Mouse (Mus musculus) stomach, postnatal 0 days (tissue): ENCODE data around the gene Asb16. TPM values are rescaled to one million over a fixed set of nuclear protein-coding genes. Genes with fewer than 3 reads are reported as not detected.

ENCODE experiments used
- ATAC-seq: fragments of 200-750 bp; cut with Nextera tagmentation; 2 replicates; pipeline ENCODE4 v1.8.0; 2017; ENCODE audit not compliant: low FRiP score, low TSS enrichment
- DNase-seq: peaks from one replicate; pipeline ENCODE4 v3.0.0-alpha.2; 2016; ENCODE audit warnings: low spot score
- H3K27ac ChIP-seq: fragments of 300-500 bp; sonication (generic); replicated peaks from 2 replicates; pipeline ENCODE4 v1.5.1; 2014; ENCODE audit warnings: mild to moderate bottlenecking, control low read depth
- H3K27me3 ChIP-seq: fragments of 300-500 bp; sonication (generic); 2 replicates; pipeline ENCODE4 v1.6.1; 2014; ENCODE audit warnings: low read length; ENCODE audit not compliant: control insufficient read depth, insufficient read depth
- H3K36me3 ChIP-seq: fragments of 300-500 bp; sonication (generic); 2 replicates; pipeline ENCODE4 v1.6.1; 2014; ENCODE audit warnings: low read length, mixed read lengths; ENCODE audit not compliant: control insufficient read depth, insufficient read depth
- H3K4me1 ChIP-seq: fragments of 300-500 bp; sonication (generic); replicated peaks from 2 replicates; pipeline ENCODE4 v1.6.1; 2014; ENCODE audit warnings: antibody characterized with exemption; ENCODE audit not compliant: control insufficient read depth, insufficient read depth
- H3K4me2 ChIP-seq: fragments of 300-500 bp; sonication (generic); replicated peaks from 2 replicates; pipeline ENCODE4 v1.6.1; 2014; ENCODE audit warnings: low read depth, mild to moderate bottlenecking, control low read depth, moderate library complexity
- H3K4me3 ChIP-seq: fragments of 300-500 bp; sonication (generic); 2 replicates; pipeline ENCODE4 v1.5.1; 2014; ENCODE audit warnings: low read depth, low read length, control low read depth
- H3K9ac ChIP-seq: fragments of 300-500 bp; sonication (generic); 2 replicates; pipeline ENCODE4 v1.6.1; 2014; ENCODE audit warnings: mild to moderate bottlenecking, low read length, control low read depth, mixed read lengths
- H3K9me3 ChIP-seq: fragments of 300-500 bp; sonication (generic); 2 replicates; pipeline ENCODE4 v1.6.1; 2016; ENCODE audit warnings: low read length; ENCODE audit not compliant: control insufficient read depth
- CTCF ChIP-seq: IDR thresholded peaks from 2 replicates; pipeline ENCODE4 v1.5.1; 2016; ENCODE audit warnings: antibody characterized with exemption, low read depth, mild to moderate bottlenecking, moderate library complexity
- EP300 ChIP-seq: optimal IDR thresholded peaks from 2 replicates; pipeline ENCODE3; 2016; ENCODE audit warnings: antibody characterized with exemption
- WGBS: fragments of 180-500 bp; shearing (Covaris S2); extraction: QIAGEN DNeasy Blood & Tissue Kit; methylation state at CpG from one replicate; pipeline ENCODE4 v1.1.7; 2014; 5-methylcytosine and 5-hydroxymethylcytosine counted together
- polyA plus RNA-seq: library from polyadenylated mRNA; unstranded; fragments of >200 nt; fragmentation: Nextera tagmentation; extraction: Ambion mirVana; gene quantifications from 2 replicates; pipeline ENCODE4 v1.2.1, GENCODE M21; 2015

Asb16 gene
- polyA plus RNA-seq, 1 experiment from 2014 or later, result 0.04 TPM

DNA sequence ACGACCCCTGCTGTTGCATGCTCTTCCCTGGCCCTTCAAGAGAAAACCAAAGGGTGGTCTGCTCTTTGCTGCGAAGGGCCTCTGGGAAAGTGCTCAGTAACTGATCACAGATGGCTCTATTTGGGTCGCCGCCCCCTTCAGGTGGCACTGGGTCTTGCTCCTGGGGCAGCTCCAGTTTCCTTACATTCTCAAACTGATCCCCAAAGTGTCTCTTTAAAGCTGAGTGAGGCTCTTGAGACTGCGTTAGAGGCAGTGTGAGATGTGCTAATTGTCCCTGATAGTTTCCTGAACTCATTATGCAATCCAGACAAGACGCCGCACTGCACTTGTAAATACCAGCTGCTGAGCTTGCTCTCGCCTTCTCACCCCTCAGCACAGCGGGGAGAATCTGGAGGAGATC, 11.0 kb upstream of the Asb16 start:
- H3K4me1 ChIP-seq, result no peaks in the 10 kb centered on the region
- peak; percentile 22; the same call in 1 of the 2 replicates for ATAC-seq
- WGBS, result 48% methylated on average over 9 of the region's 9 CpGs
- DNase-seq, result peak; percentile 49
- no peak overlapping the region for H3K9ac ChIP-seq
- H3K27ac ChIP-seq, result no peak overlapping the region
- H3K27me3 ChIP-seq, result no peaks in the 10 kb centered on the region
- no peak overlapping the region for H3K4me2 ChIP-seq
- H3K4me3 ChIP-seq, result no peak overlapping the region
- TF ChIP-seq CTCF, result peak; percentile 63
- no peak for TF ChIP-seq EP300
- H3K9me3 ChIP-seq, result no peaks in the 10 kb centered on the region
- no peaks in the 10 kb centered on the region for H3K36me3 ChIP-seq

DNA sequence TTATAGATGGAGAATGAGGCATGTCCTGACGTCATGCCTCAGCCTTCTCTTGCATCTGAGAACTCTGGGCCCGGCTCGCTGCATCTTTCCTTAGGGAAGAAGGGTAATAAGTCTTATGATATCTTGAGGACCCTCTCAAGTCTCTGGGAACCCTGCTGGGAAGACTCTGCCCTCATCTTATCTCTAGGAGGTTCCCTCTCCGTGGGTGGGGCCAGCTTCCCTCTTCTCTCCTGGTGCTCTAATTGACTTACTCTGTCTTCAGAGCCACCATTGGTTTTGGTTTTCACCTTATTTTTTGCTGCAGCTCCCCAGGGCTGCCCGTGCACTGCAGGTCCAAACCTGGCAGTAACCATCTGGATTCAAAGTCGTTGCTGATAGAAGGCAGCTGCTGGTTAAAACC, 10.4 kb upstream of the Asb16 start:
- WGBS, result 89% methylated on average over 6 of the region's 6 CpGs
- H3K4me2 ChIP-seq, result no peak overlapping the region

DNA sequence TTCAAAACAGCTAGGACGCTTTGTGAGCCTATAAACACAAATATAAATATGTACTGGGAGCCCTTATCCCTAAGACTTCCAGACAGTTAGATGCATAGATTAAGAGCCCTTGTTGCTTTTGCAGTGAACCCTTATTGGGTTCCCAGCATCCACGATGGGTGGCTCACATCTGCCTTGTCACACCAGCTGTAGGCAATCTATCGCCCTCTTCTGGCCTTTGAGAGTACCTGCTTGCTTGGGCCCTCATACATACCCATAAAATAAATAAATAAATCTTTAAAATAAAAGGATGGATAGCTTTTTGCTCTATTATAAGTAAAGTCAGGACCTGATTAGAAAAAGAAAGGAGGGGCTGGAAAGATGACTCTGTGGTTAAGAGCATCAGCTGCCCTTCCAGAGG, 10.0 kb upstream of the Asb16 start:
- no peak for DNase-seq
- no peak for ATAC-seq
- Histone ChIP-seq H3K36me3 (no peaks in the 10 kb centered on the region), H3K9me3 (no peaks in the 10 kb centered on the region), H3K9ac (no peak overlapping the region), H3K4me3 (no peak overlapping the region), H3K27me3 (no peaks in the 10 kb centered on the region), H3K27ac (no peak overlapping the region), H3K4me1 (no peaks in the 10 kb centered on the region), H3K4me2 (no peak overlapping the region)
- 90% methylated on average over 3 of the region's 3 CpGs for WGBS
- TF ChIP-seq EP300 (no peak), CTCF (peak; percentile 40; the same call in 1 of the 2 replicates)

More for the DNA sequence above, 10.4 kb upstream of the Asb16 start:
- H3K27ac ChIP-seq, result no peak overlapping the region
- ATAC-seq (no peak), DNase-seq (no peak)
- TF ChIP-seq CTCF, result no peak
- no peak for TF ChIP-seq EP300
- H3K9ac ChIP-seq, result 0 out of 2 replicates have a peak overlapping the region, but pooled peaks have one; percentile 18
- no peaks in the 10 kb centered on the region for H3K27me3 ChIP-seq
- no peaks in the 10 kb centered on the region for H3K36me3 ChIP-seq
- no peak overlapping the region for H3K4me3 ChIP-seq
- no peaks in the 10 kb centered on the region for H3K9me3 ChIP-seq
- H3K4me1 ChIP-seq, result no peaks in the 10 kb centered on the region

DNA sequence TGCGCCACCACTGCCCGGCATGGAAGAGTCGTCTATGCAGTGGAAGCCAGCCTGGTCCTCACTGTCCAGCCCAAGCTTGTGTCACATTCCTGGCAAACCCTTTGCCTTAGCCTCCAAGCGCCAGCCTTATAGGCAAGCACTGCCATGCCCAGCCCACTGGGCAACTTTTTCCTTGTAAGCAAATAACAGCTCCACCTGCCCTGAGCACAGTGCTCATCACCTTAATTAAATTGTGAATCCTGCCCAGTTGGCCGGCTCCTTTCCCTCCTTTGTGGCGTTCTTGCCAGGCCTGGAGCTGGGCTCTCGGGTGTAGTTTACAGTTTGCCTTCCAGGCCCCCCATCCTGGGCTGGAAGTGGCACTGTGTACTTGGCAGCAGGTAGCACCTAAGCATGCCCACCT, 5.3 kb upstream of the Asb16 start:
- H3K9ac ChIP-seq, result no peak overlapping the region
- no peaks in the 10 kb centered on the region for H3K27me3 ChIP-seq
- ATAC-seq (no peak), DNase-seq (no peak)
- no peak overlapping the region for H3K4me3 ChIP-seq
- TF ChIP-seq EP300, result no peak
- TF ChIP-seq CTCF, result no peak
- WGBS, result 90% methylated on average over 7 of the region's 7 CpGs
- no peak overlapping the region for H3K4me2 ChIP-seq
- H3K36me3 ChIP-seq, result no peaks in the 10 kb centered on the region
- no peaks in the 10 kb centered on the region for H3K9me3 ChIP-seq
- H3K27ac ChIP-seq, result no peak overlapping the region
- no peaks in the 10 kb centered on the region for H3K4me1 ChIP-seq

DNA sequence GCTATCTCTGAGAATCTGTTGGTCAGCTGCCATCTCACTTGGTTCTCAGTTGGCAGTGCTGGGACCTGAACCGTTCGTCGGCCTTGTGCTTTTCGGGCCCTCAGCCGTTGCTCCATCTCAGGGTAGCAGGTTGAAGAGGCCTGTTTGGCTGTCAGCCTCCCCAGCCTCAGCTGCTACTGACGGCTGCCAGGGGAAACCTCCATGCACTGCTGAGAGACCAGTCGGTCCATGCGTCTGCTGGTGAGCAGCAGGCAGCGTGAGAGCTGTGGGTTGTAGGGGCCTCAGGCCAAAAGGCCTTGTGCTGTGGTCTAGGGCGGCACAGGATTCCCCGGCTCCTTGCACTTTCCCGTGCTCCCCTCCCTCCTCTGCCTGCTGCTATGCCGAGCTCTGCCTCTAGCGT, 2.7 kb upstream of the Asb16 start:
- Histone ChIP-seq H3K27ac (no peak overlapping the region), H3K9ac (no peak overlapping the region), H3K4me3 (no peak overlapping the region), H3K27me3 (no peaks in the 10 kb centered on the region), H3K4me2 (no peak overlapping the region), H3K4me1 (no peaks in the 10 kb centered on the region), H3K36me3 (no peaks in the 10 kb centered on the region), H3K9me3 (no peaks in the 10 kb centered on the region)
- TF ChIP-seq EP300 (no peak), CTCF (no peak)
- no peak for ATAC-seq
- 82% methylated on average over 14 of the region's 14 CpGs for WGBS
- DNase-seq, result no peak

DNA sequence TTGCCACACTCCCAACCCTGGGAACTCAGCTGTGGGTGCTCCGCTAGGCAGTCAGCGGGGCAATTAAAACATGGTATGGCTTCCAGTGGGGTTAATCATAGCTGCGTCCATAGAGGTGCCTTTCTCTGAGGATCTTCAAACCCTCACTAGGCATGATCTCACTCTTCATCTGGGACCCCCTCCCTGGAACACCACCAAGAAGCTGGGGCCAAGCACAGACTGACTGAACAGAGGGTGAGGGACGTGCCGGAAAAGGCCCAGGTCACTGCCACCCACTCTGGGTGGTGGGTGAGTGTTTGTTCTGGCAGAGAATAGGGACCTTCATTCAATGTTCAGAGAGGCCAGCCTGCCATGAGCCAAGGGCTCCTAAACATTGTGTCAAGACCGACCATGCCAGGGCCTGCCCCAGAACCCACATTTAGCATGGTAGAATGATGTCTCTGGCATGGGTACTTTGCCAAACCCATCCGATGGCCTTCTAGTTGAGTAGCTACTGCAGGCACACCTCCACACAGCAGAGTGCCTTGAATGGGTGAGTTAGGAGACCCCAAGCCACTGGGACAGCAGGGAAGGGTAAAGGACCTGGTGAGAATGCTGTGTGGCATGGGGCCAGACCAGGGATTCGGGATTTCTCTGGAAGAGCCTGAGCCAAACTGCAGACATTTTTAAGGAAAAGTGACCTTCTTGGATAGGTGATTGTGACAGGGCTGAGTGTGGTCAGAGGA, 1.8 kb upstream of the Asb16 start:
- no peak overlapping the region for H3K4me3 ChIP-seq
- ATAC-seq, result no peak

More for the DNA sequence above, 1.8 kb upstream of the Asb16 start:
- WGBS, result 83% methylated on average over 8 of the region's 8 CpGs
- H3K9ac ChIP-seq, result no peak overlapping the region
- H3K4me2 ChIP-seq, result no peak overlapping the region
- no peak overlapping the region for H3K27ac ChIP-seq
- DNase-seq, result no peak
- H3K27me3 ChIP-seq, result no peaks in the 10 kb centered on the region
- no peaks in the 10 kb centered on the region for H3K9me3 ChIP-seq
- H3K36me3 ChIP-seq, result no peaks in the 10 kb centered on the region
- no peaks in the 10 kb centered on the region for H3K4me1 ChIP-seq
- TF ChIP-seq CTCF (no peak), EP300 (no peak)
